Mouse (Mus musculus) liver, embryonic 14.5 days (tissue): Measurements from ENCODE around the gene AF067063. TPM values are rescaled to one million over a fixed set of nuclear protein-coding genes. Genes with fewer than 3 reads are reported as not detected.
A peak's percentile ranks its signal among the peaks of the same experiment; 100 is the strongest.
"Not testable (repeated sequence)": the region's sequence is repeated elsewhere in the genome, so short reads cannot be mapped to it uniquely, and the experiment has no call there.

Source experiments
- ATAC-seq: fragments of 200-750 bp; cut with Nextera tagmentation; 2 replicates; pipeline ENCODE4 v1.8.0; 2017; ENCODE audit warnings: moderate number of reproducible peaks, mild to moderate bottlenecking, moderate library complexity; ENCODE audit not compliant: insufficient read depth
- DNase-seq, 3 experiments: peaks; one replicate each; pipeline ENCODE4 v3.0.0-alpha.2; 2012 to 2013; ENCODE audit warnings: low read depth in 3 of 3, low spot score in 3 of 3
- H3K27ac ChIP-seq: fragments of 300-500 bp; sonication (generic); 2 replicates; pipeline ENCODE4 v1.5.1; 2014; ENCODE audit warnings: moderate library complexity, mild to moderate bottlenecking, control low read depth, inconsistent platforms
- H3K27me3 ChIP-seq: fragments of 300-500 bp; sonication (generic); 2 replicates; pipeline ENCODE4 v1.6.1; 2014; ENCODE audit warnings: mild to moderate bottlenecking, low read length, moderate library complexity; ENCODE audit not compliant: control insufficient read depth, insufficient read depth
- H3K36me3 ChIP-seq: fragments of 300-500 bp; sonication (generic); replicated peaks from 2 replicates; pipeline ENCODE4 v1.6.1; 2014; ENCODE audit warnings: low read depth; ENCODE audit not compliant: control insufficient read depth, insufficient read depth
- H3K4me1 ChIP-seq, 2 experiments: fragments of 200-500 bp in 1 of 2; fragments of 300-500 bp in 1 of 2; sonication (generic) in 1 of 2; replicated peaks; 2 replicates each; pipeline ENCODE4 v1.6.1; 2012 to 2014; ENCODE audit warnings: antibody characterized with exemption in 1 of 2, inconsistent platforms in 1 of 2, low read length in 1 of 2; ENCODE audit not compliant: control insufficient read depth in 2 of 2, insufficient read depth in 2 of 2
- H3K4me2 ChIP-seq: fragments of 300-500 bp; sonication (generic); 2 replicates; pipeline ENCODE4 v1.6.1; 2014; ENCODE audit warnings: low read depth, mild to moderate bottlenecking, control low read depth, moderate library complexity
- H3K4me3 ChIP-seq, 2 experiments: fragments of 200-500 bp in 1 of 2; fragments of 300-500 bp in 1 of 2; sonication (generic) in 1 of 2; 2 replicates each; pipeline ENCODE4 v1.5.1; 2012 to 2014; ENCODE audit warnings: low read depth in 2 of 2, low read length in 2 of 2, mild to moderate bottlenecking in 2 of 2, control low read depth in 1 of 2, inconsistent platforms in 1 of 2, moderate library complexity in 1 of 2; ENCODE audit not compliant: insufficient read depth in 1 of 2
- H3K9ac ChIP-seq: fragments of 300-500 bp; sonication (generic); replicated peaks from 2 replicates; pipeline ENCODE4 v1.6.1; 2014; ENCODE audit warnings: mild to moderate bottlenecking, control low read depth, moderate library complexity
- H3K9me3 ChIP-seq: fragments of 300-500 bp; sonication (generic); 2 replicates; pipeline ENCODE4 v1.6.1; 2016; ENCODE audit warnings: low read length, mixed read lengths; ENCODE audit not compliant: control insufficient read depth
- CTCF ChIP-seq: IDR thresholded peaks from 2 replicates; pipeline ENCODE4 v1.5.1; 2016; ENCODE audit warnings: antibody characterized with exemption, low read depth, control low read depth
- EP300 ChIP-seq: IDR thresholded peaks from 2 replicates; pipeline ENCODE4 v1.6.1; 2016; ENCODE audit warnings: antibody characterized with exemption, low read depth
- WGBS: fragments of 180-500 bp; shearing (Covaris S2); extraction: QIAGEN DNeasy Blood & Tissue Kit; methylation state at CpG from one replicate; pipeline ENCODE4 v1.1.7; 2014; ENCODE audit not compliant: insufficient replicate concordance; 5-methylcytosine and 5-hydroxymethylcytosine counted together
- polyA plus RNA-seq, 2 experiments: library from polyadenylated mRNA; depleted of rRNA in 1 of 2; stranded (reverse) in 1 of 2; unstranded in 1 of 2; fragments of >200 nt; fragmentation: Nextera tagmentation in 1 of 2; extraction: Ambion mirVana in 1 of 2; gene quantifications; 2 replicates each; pipeline versions ENCODE4 v1.2.1 to v1.2.3; 2012 to 2014

Gene AF067063
- polyA plus RNA-seq, 2 experiments: not detected

- H3K36me3 ChIP-seq, H3K27ac ChIP-seq, H3K4me1 ChIP-seq, H3K27me3 ChIP-seq, DNase-seq, H3K9ac ChIP-seq, H3K9me3 ChIP-seq: not testable (repeated sequence)
- WGBS: 10% methylated on average over 20 of the region's 23 CpGs
- TF ChIP-seq CTCF: peak; percentile 29; the same call in 1 of the 2 replicates
- H3K4me3 ChIP-seq: peak overlapping the region in 1 of 2 experiments; percentile 17; a peak in 1 of 4 replicates
- peak; percentile 31 for ATAC-seq
- H3K4me2 ChIP-seq: peak overlapping the region; percentile 18; the same call in 1 of the 2 replicates
These were observed 6.4 kb upstream of the AF067063 start for GRCm38 (mm10) chr13:119836324-119836811.

- H3K9me3 ChIP-seq, H3K9ac ChIP-seq, H3K27me3 ChIP-seq, H3K27ac ChIP-seq, DNase-seq, H3K4me1 ChIP-seq, H3K36me3 ChIP-seq: not testable (repeated sequence)
- TF ChIP-seq CTCF: peak; percentile 59
- WGBS: 9% methylated on average over 17 of the region's 25 CpGs
- peak; percentile 15; the same call in 1 of the 2 replicates for ATAC-seq
- H3K4me3 ChIP-seq: peak within 1 kb of the TSS in 1 of 2 experiments; percentile 17; a peak in 1 of 4 replicates
- peak within 1 kb of the TSS; percentile 18; the same call in 1 of the 2 replicates for H3K4me2 ChIP-seq
These were observed 5.5 kb upstream of the AF067063 start, which contains the start of gene D13Ertd608e for GRCm38 (mm10) chr13:119835320-119836056. TSS of gene D13Ertd608e (plus strand) at chr13:119836006.

- no peak overlapping the region for H3K4me2 ChIP-seq
- ATAC-seq: no peak
These were observed 12.3 kb downstream of the AF067063 start for GRCm38 (mm10) chr13:119817579-119818206.

GRCm38 (mm10) chr13:119816798-119817197, 13.2 kb downstream of the AF067063 start:
- no peak overlapping the region for H3K27ac ChIP-seq
- H3K4me3 ChIP-seq: no peak overlapping the region
- H3K9ac ChIP-seq: no peak overlapping the region
- no peak for DNase-seq
- TF ChIP-seq EP300 (no peak), CTCF (no peak)
- H3K27me3 ChIP-seq: no peaks in the 10 kb centered on the region
- WGBS: 46% methylated on average over 8 of the region's 8 CpGs
- H3K4me1 ChIP-seq: no peaks in the 10 kb centered on the region
- ATAC-seq: no peak
- no peaks in the 10 kb centered on the region for H3K36me3 ChIP-seq
- no peaks in the 10 kb centered on the region for H3K9me3 ChIP-seq
- no peak overlapping the region for H3K4me2 ChIP-seq

More at GRCm38 (mm10) chr13:119817579-119818206, 12.3 kb downstream of the AF067063 start:
- no peak for DNase-seq
- Histone ChIP-seq H3K9ac (no peak overlapping the region), H3K9me3 (no peaks in the 10 kb centered on the region), H3K4me1 (no peaks in the 10 kb centered on the region), H3K36me3 (no peaks in the 10 kb centered on the region), H3K27ac (no peak overlapping the region), H3K27me3 (no peaks in the 10 kb centered on the region), H3K4me3 (no peak overlapping the region)
- 11% methylated on average over 2 of the region's 2 CpGs for WGBS
- TF ChIP-seq CTCF: no peak
- no peak for TF ChIP-seq EP300

- no peaks in the 10 kb centered on the region for H3K4me1 ChIP-seq
- TF ChIP-seq CTCF (no peak), EP300 (no peak)
- no peak for DNase-seq
- no peak overlapping the region for H3K9ac ChIP-seq
- H3K4me2 ChIP-seq: no peak overlapping the region
- 73% methylated on average over 9 of the region's 9 CpGs for WGBS
- no peaks in the 10 kb centered on the region for H3K27me3 ChIP-seq
- no peaks in the 10 kb centered on the region for H3K9me3 ChIP-seq
- no peak for ATAC-seq
- no peak overlapping the region for H3K27ac ChIP-seq
- no peaks in the 10 kb centered on the region for H3K36me3 ChIP-seq
- H3K4me3 ChIP-seq: no peak overlapping the region
These were observed 20.0 kb downstream of the AF067063 start for GRCm38 (mm10) chr13:119810031-119810430.
